Mouse (Mus musculus) MEL (cell line): ENCODE data around the gene Gjc2.

Experiments
- CHD2 ChIP-seq: IDR thresholded peaks from 2 replicates; pipeline ENCODE4 v1.6.1; 2011; ENCODE audit warnings: low read length, improper control_type of control experiment
- CTCF ChIP-seq, 3 experiments: IDR thresholded peaks in 2 of 3; conservative IDR thresholded peaks in 1 of 3; 2 replicates each; pipeline ENCODE4 v1.5.1; 2011 to 2012; ENCODE audit warnings: low read length in 3 of 3, low read depth in 2 of 3, mild to moderate bottlenecking in 2 of 3, improper control_type of control experiment in 1 of 3, inconsistent platforms in 1 of 3, mixed read lengths in 1 of 3, moderate library complexity in 1 of 3; ENCODE audit not compliant: control insufficient read depth in 1 of 3, insufficient read depth in 1 of 3, poor library complexity in 1 of 3, severe bottlenecking in 1 of 3

- TF ChIP-seq CHD2 (no peak), CTCF (IDR thresholded peaks at IDR 0.05 in 2 of 3, conservative IDR thresholded peaks at IDR 0.05 in 1 of 3; ENCODE audit: control insufficient read depth in 1 of 3, insufficient read depth in 1 of 3, low read depth in 2 of 3, low read length in 3 of 3, poor library complexity in 1 of 3, severe bottlenecking in 1 of 3) (no peak)
Observed at GRCm38 (mm10) chr11:59224025-59224424, 41.0 kb upstream of the Gjc2 start.
